Mouse (Mus musculus): ENCODE results near the gene Vmn1r127.
"Not testable (repeated sequence)": the region's sequence is repeated elsewhere in the genome, so short reads cannot be mapped to it uniquely, and the experiment has no call there.

GRCm38 (mm10) chr7:21349073-21349472 lies 29.4 kb upstream of the Vmn1r127 start, which contains the start of gene Vmn1r128:
- TF ChIP-seq ZNF384 (IDR thresholded peaks at IDR 0.05; ENCODE audit: low read depth, low read length); CHD2 (IDR thresholded peaks at IDR 0.05; ENCODE audit: low read depth, low read length); ZC3H11A (IDR thresholded peaks at IDR 0.05; ENCODE audit: borderline replicate concordance, low read depth, low read length); HCFC1 (IDR thresholded peaks at IDR 0.05; ENCODE audit: borderline replicate concordance, insufficient read depth, low read length); MAFK (IDR thresholded peaks at IDR 0.05; ENCODE audit: insufficient read depth, low read depth, low read length): not testable (repeated sequence)

Measured in ES-E14 (cell line).